Mouse (Mus musculus): ENCODE measurements at regions not wholly inside any gene's neighbourhood (a gene's known extent, or its start where the extent isn't known, plus 50 kb on each side); places are given as distances from the start of the nearest gene placed in this dataset.
"Not testable (repeated sequence)": the region's sequence is repeated elsewhere in the genome, so short reads cannot be mapped to it uniquely, and the experiment has no call there.

DNA sequence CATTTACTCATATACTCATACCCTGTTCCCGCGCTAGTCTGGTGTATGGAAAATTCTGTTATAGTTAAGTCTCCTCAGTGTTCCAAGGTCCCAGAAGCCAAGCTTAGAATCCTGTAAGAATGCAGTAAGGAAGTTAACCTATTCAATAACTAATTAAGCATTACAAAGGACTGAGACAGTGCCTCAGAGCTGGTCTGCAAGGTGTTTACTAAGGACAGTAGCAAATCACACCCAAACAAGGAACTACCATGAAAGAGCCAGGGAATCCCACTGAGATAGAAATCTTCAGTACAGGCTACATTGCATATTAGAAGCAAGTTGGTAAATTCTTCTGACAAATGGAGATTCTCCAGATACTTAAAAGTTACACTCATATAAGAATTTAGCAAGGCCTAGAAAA, 516.7 kb upstream of the Gm10131 start:
- not testable (repeated sequence) for DNase-seq (ENCODE audit: inconsistent ontology term)

DNA sequence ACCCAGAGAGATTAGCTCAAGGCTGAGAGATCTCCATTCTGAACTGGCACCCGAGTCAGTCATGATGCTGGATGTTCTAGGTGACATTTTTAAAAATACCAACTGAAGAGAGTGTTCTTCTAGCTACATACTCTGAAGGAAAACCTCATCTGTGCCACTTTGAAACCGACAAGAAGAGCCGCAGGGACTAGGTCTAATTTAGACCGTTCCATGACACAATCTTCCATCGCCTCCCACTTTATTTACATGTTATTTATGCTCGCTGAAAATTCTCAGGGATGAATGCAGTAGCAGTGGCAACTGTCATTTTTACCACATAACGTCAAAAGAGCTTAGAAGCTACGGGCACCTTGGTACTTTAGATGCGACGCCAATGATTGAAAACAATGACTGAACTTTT, 514.1 kb upstream of the Gm10131 start:
- no peak for DNase-seq (ENCODE audit: inconsistent ontology term)

DNA sequence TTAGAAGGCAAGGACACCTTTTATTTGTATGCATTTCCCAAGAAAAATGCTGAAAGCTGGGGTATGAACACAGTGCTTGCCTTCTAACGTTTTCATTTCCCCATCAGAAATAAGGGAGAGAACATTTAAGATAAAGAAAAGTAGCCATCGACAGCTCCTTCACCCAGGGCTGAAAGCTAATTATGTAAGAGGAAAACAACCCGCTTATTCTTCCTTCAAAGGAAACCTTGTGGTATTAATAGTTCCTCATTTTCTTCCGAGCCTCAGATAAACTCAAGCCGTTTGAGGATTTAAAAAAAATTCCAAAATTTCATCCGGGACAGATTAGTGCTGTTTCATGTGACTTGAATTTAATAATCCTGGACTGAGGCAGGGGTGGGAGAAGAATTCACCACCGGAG, 512.2 kb upstream of the Gm10131 start:
- no peak for DNase-seq (ENCODE audit: inconsistent ontology term)

DNA sequence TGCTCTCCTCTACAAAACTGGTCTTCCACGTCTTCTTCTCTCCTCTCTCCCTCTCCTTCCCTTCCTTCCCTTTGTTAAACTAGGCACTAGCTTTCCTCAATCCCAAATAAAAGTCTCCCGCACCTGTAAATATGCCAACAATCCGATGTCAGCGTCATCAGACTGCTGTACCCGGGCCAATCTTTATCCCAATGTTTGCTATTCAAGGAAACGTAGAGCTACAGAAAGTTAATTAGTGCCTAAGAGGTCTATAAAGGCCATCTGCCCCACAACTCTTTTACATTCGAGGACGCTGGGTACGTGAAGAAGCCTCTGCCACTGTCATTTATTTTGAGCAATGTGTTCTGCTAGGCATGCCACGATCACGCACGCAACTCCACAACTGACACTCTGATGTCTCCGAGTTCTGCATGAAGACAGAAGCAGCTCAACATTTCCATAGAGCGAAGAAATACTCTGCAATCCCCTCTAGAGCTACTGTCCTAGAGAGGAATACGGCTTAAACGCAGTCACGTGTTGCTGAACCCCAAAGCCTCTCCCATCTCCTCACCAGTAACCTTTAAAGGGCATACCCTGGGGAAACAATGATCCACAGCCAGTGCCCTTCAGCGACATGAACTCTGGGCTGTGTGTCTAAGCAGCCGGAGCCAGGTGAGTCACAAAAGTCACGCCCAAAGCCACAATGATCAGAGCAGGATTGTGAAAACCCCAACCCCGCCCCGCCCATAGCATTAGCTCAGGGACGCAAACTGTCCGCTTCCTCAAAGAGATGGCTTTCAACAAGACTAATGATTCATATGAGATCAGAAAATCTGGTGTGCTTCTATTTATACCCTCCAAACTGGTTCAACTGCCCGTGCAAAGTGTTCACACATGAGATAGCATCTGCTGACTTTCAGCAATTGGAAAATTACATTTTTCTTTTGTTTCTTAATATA, 510.9 kb upstream of the Gm10131 start:
- no peak for DNase-seq (ENCODE audit: inconsistent ontology term)

DNA sequence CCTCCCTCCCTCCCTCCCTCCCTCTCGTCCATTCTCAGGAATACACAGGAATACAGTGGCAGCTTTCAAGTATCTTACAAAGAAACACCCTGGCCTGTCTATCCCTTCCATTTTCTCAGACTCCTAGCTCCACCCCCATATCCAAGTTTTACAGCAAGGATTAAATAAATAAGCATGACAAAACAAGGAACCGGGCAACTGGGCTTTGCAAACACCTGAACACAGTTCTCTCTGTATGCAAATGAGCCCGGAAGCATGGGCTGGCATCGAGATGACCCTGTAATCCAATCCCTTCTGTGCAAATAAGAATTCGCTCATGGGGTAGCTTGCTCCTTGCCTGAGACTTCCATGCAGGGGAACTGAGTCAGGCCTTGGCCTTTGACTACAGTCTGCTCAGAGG, 506.5 kb upstream of the Gm10131 start:
- no peak for DNase-seq (ENCODE audit: inconsistent ontology term)

DNA sequence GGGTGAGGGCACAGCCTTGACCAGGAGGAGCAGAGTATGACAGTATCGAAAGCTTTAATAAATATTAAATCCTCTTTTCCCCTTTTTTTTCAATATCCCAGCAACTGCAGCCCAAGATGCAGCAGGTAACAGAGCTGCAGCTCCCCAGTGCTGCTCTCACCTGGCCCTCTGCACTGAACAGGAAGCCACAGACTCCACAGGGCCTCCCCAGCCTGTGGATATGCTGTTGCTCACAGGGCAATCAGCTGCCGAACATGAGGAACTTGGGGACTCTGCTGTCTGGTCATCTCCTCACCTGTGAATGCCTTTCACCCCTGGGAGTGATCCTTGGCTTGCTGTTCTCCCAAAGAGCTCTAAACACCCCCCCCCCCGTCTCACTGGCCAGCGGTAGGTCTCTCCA, 503.4 kb upstream of the Gm10131 start:
- no peak for DNase-seq (ENCODE audit: inconsistent ontology term)

DNA sequence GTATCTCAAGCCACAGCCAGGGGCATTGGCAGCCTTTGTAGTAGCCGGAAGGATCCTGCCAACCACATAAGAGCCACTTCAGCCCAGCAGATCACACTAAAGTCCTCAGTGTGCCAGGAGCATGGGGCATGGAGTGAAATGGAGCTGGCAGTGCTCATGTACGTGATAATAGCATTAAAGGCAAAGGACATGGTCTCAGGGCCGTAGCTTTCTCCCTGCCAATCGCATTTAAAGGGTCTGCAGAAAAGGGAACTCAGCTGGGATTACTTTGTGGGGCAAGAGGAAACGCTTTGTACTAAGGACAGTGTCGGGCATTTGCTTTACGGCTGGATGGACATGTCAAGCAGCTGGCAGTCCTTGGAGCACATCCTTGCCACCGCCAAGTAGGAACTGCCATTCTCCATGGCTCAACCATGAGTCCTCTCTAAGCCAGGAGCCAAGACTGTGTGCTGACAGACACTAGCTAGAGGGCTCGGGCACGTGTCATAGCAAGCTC, 502.5 kb upstream of the Gm10131 start:
- DNase-seq (ENCODE audit: inconsistent ontology term) = peak; percentile 66

DNA sequence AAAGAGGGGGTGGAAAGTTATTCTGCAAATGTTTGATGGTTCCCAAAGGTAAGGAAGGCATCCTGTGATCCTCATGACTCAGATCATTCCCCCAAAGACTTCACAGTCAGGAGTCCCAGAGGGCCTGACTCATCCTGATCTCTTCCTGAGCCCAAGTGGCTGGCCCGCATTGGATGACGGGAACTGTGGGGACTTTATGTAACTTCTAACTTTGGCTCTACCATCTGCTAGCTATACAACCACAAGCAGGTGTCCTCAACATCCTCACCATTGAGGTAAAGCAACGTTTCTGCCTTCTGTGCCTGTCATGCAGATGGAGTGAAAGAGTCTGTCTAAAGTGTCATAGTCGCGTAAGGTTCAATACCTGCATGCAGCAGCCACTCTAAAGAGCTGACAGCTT, 501.6 kb upstream of the Gm10131 start:
- DNase-seq (ENCODE audit: inconsistent ontology term) = peak; percentile 38

DNA sequence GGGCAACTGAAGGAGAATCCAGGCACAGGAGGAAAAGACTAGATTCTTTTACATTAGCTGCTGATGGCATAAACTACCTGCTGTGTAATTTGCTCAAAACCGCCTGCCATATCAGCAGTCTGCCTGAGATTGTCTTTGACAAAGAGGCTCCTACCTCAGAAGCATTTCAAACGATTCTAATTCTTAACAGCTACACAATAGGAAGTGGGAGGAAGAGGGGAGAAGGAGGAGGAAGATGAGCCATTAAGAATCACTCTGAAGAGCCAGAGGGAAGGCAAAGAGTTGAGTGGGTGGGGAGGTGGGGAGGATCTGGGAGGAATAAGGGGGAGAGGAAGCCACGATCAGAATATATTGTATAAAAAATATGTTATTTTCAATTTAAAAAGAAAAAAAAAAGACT, 500.9 kb upstream of the Gm10131 start:
- no peak for DNase-seq (ENCODE audit: inconsistent ontology term)

DNA sequence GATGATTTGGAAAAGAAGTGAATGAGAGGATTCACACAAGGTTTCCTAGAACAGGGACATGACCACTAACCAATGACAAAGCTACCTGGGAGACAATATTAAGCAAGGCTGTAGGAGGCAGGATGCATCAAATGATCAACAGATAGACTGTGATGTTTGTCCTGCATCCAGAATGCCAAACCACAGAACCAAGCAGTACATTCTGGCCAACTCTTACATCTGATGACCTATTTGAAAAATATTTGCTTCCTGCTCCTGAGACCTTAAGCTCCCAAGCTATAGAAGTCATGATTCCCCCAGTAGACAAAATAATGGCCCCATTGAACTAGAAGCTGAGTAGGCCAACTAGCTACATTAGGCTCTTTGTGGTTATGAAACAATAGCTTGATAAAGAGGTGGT, 498.6 kb upstream of the Gm10131 start:
- peak; percentile 65 for DNase-seq (ENCODE audit: inconsistent ontology term)

DNA sequence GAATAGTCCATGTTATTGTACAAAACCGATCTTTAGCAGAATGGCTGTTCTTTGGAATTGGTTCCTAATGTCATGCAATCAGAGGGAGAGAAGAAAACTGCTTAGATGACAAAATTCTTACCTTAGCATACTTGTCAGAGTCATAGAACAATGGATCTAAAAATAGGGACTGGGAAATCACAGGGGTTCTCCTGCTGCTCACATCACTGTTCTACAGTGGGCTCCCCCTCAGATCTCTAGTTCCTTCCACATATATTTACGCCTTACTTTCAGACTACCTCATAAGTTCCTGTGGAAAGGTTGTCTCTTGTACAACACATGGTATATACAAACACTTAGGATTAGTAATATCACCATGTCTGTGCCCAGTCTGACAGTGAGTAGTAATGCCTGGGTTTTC, 495.9 kb upstream of the Gm10131 start:
- DNase-seq (ENCODE audit: inconsistent ontology term) = no peak

DNA sequence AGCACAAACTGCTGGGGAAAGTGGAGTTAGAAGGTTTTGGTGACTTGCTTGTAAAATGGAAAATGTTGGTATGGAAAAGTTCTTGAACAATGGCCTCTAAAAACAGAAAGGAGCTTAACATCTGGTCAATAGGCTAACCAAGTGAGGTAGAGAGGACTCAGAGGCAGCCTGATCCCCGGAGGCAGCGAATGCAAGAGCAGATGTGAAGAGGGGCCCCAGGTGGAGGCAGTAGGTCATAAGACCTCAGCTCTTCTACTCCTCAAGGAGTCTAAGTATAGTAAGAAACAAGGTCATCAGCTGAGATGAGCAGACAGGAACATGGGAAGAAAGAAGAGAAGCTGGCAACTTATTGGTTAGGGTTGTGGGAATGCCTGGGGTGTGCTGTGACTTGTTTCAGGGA, 493.5 kb upstream of the Gm10131 start:
- no peak for DNase-seq (ENCODE audit: inconsistent ontology term)

DNA sequence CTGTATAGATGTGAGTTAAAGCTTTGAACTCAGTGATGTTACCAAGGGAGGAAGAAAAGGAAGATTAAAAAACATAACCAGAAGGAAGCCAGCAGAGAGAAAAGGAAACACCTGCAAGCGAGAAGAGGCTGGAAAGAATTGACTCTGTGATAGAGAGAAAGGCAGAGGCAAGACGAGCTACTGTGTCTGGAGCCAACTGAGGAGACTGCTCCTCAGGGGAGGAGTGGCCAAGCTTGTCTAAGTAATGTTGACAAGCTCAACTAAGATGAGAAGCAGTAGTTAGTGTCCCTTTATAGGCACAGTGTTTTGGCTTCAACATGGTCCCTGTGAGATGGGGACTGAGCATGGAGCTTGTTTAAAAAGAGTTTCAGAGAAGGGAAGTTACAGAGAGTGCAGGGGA, 493.0 kb upstream of the Gm10131 start:
- DNase-seq (ENCODE audit: inconsistent ontology term) = no peak

DNA sequence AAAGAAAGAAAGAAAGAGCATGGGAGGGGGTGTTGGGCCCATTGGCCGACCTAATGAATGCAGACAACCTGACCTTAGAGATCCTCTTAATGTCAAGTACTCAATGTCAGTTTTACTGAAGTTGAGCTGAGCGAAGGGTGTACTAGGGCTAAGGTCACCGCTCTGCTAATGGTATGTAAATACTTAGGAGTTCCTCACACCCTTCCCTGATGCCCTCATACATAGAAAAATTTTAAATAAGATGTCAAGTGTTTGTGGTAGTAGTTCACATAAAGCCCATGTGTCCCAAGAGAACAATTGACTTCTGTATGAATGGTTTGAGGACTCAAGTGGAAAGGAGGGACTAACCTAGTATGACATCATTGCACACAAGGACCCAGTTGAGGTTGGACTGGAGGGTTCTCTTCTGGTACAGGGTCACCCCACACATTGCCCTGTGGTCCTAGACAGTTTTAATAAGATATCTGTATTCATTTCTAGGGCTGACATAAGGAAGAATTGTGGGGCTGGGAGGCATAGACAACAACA, 490.0 kb upstream of the Gm10131 start:
- DNase-seq (ENCODE audit: inconsistent ontology term) = peak; percentile 38

DNA sequence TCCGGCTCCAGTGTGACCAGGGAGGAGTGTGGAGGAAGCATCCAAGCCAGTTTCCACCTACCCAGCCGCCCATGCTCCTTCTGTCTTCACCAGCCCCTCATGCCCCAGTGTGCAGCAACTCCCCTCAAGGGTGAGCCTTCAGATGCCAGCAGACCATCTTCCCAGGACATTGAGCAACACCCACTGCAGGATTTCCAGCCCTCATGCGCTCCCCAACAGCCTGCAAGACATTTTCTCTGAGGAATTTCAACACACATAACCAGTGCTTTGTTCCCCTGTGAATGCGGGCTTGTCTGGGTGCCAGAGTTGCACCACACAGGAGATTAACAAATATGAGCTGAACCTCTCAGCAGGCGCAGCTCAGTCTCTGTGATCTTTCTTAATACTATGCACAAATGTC, 489.3 kb upstream of the Gm10131 start:
- peak; percentile 87 for DNase-seq (ENCODE audit: inconsistent ontology term)

DNA sequence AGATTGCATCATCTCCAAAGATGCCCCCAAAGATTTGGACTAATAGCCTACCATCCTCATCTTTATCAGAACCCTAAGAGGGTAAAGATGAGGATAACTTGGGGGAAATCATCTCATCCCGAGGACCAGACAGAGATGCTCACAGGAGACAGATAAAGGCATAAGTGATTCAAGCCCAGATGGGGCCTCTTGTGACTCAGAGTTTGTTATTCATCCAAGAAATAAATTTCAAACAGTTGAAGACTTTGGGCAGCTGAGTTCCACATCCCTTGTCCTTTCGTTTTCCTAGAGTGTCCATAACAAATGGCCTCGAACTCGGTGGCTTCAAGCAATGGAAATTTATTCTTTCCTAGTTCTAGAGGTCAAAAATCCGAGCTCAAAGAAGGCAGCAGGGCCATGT, 485.1 kb upstream of the Gm10131 start:
- DNase-seq (ENCODE audit: inconsistent ontology term) = no peak

DNA sequence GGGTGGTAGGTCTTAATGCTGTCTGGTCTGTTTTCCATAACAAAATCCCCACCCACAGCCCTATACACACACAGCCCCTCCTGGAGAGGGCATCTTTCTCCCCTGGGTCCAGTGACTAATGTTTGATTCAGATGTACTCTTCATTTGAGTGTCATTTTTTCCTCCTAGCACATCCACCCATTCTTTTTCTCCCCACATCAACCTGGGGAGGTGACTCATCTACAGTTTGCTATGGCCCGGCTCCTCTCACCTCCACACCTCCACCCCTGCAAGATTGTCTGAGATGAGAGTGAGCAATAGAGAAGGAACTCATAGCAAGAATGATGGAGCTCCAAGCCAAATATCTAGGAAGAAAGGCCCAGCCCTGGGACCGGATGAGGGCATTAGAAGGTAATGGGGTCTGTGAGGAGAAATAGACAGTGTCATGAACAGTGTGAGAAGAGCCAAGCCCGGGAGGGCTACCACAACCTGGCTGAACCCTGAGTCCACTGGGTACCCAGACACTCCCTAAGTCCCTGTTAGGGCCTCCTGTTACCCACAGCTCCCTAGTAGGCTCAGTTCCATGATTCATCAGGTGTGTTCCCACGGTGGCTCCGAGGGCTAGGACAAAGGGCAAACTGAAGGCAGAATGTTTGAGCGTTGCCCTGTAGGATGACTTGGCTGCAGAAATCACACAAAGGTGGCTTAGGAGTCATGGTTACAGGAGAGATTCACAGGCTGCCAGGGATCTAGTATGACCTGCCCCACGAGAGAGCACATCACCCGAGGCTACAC, 479.6 kb upstream of the Gm10131 start:
- no peak for DNase-seq (ENCODE audit: inconsistent ontology term)

DNA sequence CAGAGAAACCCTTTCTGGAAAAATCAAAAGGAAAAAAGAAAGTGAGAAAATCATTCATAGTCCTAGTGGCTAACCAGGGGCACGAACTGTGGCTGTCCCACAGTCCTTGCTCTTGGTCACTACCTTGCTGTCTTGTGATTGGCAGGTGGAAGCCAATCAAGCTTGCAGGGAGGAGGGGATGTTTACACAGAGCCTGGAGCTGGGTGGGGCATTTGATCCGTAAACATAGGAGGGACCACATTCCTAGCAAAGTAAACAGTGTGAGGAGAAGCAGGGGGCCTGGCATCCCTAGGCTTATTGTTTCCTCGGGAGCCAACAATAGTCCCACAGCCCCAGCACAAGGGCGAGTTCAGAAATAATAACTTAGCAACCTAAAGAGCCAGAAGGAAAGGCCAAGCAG, 466.5 kb upstream of the Gm10131 start:
- no peak for DNase-seq (ENCODE audit: inconsistent ontology term)

DNA sequence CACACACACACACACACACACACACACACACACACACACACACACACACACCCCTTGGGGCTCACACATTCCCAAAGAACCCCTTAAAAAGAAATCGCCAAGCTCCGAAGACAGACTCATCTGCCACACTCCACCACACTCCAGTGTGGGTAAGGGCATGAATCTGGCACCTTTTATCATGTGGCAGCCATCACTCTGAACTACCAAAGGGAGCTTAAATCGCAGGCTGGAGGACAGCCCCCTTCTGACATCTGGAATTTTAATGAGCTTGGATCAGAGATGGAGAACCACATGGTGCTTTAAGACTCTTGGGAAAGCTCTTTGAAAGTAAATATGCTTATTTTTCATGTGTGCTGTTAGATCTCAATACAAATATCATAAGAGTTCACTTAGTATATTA, 462.5 kb upstream of the Gm10131 start:
- no peak for DNase-seq (ENCODE audit: inconsistent ontology term)

DNA sequence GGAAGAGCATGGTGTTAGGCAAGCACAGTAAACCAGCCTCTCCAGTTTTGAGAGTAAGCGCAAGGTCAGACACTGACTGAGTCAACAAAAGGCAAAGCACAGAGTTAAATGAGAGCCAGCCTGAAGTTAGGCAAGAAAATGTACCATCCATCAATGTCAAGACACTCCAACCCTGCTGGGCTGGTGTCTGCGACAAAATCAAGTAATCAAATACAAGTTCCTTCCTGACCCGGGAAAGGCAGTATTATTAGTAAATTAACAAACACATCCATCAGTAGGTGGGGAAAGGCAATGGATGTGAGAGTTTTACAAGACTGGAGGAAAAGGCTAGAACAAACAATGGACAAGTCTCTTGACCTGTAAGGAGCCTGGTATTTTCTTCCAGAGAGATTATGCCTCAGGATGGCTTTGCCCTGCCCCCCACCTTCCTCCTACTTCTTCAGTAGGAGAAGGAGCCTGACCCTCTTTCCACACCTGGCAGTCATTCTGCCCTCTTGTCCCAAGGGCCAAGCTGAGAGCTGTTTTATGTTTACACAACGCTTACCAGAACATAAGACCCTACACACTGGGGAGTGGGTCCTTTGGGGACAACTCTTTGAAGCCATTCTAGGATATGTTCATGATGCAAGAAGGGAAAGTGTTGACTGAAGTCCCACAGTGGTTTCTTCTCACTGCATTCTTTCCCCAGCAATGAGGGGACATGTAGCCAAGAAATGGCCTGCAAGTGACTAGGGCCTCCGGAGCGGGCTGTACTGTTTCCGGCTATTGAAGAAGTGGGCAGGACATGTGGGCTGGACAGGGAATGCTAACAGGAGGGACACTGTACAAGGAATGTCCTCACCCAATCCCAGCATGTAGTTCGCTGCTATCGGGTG, 461.7 kb upstream of the Gm10131 start:
- DNase-seq (ENCODE audit: inconsistent ontology term) = no peak

DNA sequence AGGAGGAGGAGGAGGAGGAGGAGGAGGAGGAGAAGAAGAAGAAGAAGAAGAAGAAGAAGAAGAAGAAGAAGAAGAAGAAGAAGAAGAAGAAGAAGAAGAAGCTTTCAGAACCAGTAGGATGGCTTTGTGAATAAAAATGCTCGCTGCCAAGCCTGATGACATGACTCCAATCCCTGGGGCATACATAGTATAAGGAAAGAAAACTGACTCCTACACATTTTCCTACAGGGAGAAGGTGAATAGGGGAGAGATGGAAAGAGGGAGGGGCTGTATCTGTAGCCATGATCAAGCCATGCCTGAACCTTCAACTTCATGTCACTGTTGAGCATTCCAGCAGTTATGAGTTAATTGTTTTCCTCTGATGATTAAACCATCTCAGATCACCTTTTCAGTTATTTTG, 460.2 kb upstream of the Gm10131 start:
- DNase-seq (ENCODE audit: inconsistent ontology term) = no peak

DNA sequence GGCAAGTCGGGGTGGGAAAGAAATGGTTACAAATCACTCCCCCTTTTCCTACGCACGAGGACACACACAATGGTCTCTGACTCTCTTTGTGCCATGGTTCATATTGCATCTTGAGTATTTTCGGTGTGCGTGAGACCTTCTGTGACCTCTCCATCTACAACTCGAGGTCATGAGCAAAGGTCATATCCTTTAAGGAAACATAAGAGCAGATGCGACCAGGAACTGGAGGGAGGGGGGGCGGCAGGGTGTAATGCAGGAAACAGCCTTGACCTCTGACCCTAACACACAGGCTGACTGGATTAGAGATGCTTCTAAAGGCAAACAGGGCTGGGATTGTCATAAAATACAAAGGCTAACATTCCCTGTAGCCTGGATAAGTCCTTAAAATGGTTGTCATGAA, 450.7 kb upstream of the Gm10131 start:
- DNase-seq (ENCODE audit: inconsistent ontology term) = no peak

All from Muller cell, postnatal 12 days (primary cell).